Mouse (Mus musculus) kidney, adult 2 months (tissue): Measurements from ENCODE around the gene Zbtb38.

Experiments
- CTCF ChIP-seq: fragments of 200-500 bp; conservative IDR thresholded peaks from 2 replicates; pipeline ENCODE4 v1.5.1; 2011; ENCODE audit warnings: low read depth, mild to moderate bottlenecking, control low read depth, low read length, moderate library complexity, mixed read lengths; ENCODE audit not compliant: insufficient read depth, insufficient read length
- POLR2A ChIP-seq: fragments of 200-500 bp; IDR thresholded peaks from one replicate; pipeline ENCODE4 v1.6.1; 2011; ENCODE audit warnings: low read depth, low read length, control low read depth

DNA sequence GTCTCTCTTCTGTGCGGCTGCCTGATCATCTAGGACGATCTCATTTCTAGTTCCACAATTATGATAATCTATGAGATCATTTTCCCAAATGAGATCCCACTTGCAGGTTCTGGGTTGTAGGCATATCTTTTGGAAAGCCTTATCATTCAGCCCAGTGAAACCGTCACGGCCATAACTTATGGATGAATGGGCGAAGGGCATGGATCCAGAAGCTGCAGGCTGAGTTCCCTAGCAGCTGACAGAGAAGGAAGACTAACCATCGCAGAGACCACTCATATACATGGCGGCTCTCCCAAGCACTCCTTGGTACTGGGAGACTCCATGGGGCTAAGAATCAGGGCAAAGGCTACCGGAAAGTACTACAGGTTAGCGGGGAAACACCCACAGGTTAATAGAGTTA is 43.7 kb downstream of the Zbtb38 start:
- TF ChIP-seq CTCF (no peak), POLR2A (no peak)
